Mouse (Mus musculus) lung, postnatal 0 days (tissue): ENCODE data around the gene Gnai2. TPM values are rescaled to one million over a fixed set of nuclear protein-coding genes. Genes with fewer than 3 reads are reported as not detected.
A peak's percentile ranks its signal among the peaks of the same experiment; 100 is the strongest.

Experiments used
- ATAC-seq: fragments of 200-750 bp; cut with Nextera tagmentation; 2 replicates; pipeline ENCODE4 v1.8.0; 2017; ENCODE audit warnings: moderate library complexity
- DNase-seq: peaks from one replicate; pipeline ENCODE4 v3.0.0-alpha.2; 2016; ENCODE audit warnings: low spot score
- H3K27ac ChIP-seq: fragments of 300-500 bp; sonication (generic); 2 replicates; pipeline ENCODE4 v1.5.1; 2014; ENCODE audit warnings: antibody characterized with exemption, mild to moderate bottlenecking, low read length, mixed read lengths
- H3K27me3 ChIP-seq: fragments of 300-500 bp; sonication (generic); replicated peaks from 2 replicates; pipeline ENCODE4 v1.6.1; 2014; ENCODE audit warnings: low read length, mixed read lengths; ENCODE audit not compliant: insufficient read depth
- H3K36me3 ChIP-seq: fragments of 300-500 bp; sonication (generic); 2 replicates; pipeline ENCODE4 v1.6.1; 2014; ENCODE audit warnings: low read length, mixed read lengths; ENCODE audit not compliant: insufficient read depth
- H3K4me1 ChIP-seq: fragments of 300-500 bp; sonication (generic); 2 replicates; pipeline ENCODE4 v1.6.1; 2014; ENCODE audit warnings: antibody characterized with exemption, low read depth, low read length, mixed read lengths; ENCODE audit not compliant: insufficient read depth
- H3K4me2 ChIP-seq: fragments of 300-500 bp; sonication (generic); replicated peaks from 2 replicates; pipeline ENCODE4 v1.6.1; 2014; ENCODE audit warnings: low read depth, mild to moderate bottlenecking, low read length, moderate library complexity, mixed read lengths
- H3K4me3 ChIP-seq: fragments of 300-500 bp; sonication (generic); 2 replicates; pipeline ENCODE4 v1.5.1; 2014; ENCODE audit warnings: low read depth, low read length
- H3K9ac ChIP-seq: fragments of 300-500 bp; sonication (generic); replicated peaks from 2 replicates; pipeline ENCODE4 v1.6.1; 2014; ENCODE audit warnings: low read depth, mild to moderate bottlenecking
- H3K9me3 ChIP-seq: fragments of 300-500 bp; sonication (generic); 2 replicates; pipeline ENCODE4 v1.6.1; 2016; ENCODE audit warnings: low read length, mixed read lengths
- CTCF ChIP-seq: IDR thresholded peaks from 2 replicates; pipeline ENCODE4 v1.5.1; 2016; ENCODE audit warnings: antibody characterized with exemption, mild to moderate bottlenecking
- EP300 ChIP-seq: IDR thresholded peaks from 2 replicates; pipeline ENCODE4 v1.6.1; 2016; ENCODE audit warnings: antibody characterized with exemption, mild to moderate bottlenecking, control low read depth
- WGBS: fragments of 180-500 bp; shearing (Covaris S2); extraction: QIAGEN DNeasy Blood & Tissue Kit; methylation state at CpG from one replicate; pipeline ENCODE4 v1.1.7; 2014; 5-methylcytosine and 5-hydroxymethylcytosine counted together
- polyA plus RNA-seq: library from polyadenylated mRNA; unstranded; fragments of >200 nt; fragmentation: Nextera tagmentation; extraction: Ambion mirVana; gene quantifications from 2 replicates; pipeline ENCODE4 v1.2.1, GENCODE M21; 2015

Gene Gnai2
- polyA plus RNA-seq, 1 experiment from 2014 or later, result 414 TPM

- Histone ChIP-seq H3K4me3 (no peak overlapping the region), H3K4me2 (no peak overlapping the region), H3K9ac (no peak overlapping the region), H3K27me3 (no peaks in the 10 kb centered on the region), H3K4me1 (no peaks in the 10 kb centered on the region), H3K36me3 (no peaks in the 10 kb centered on the region), H3K27ac (no peak overlapping the region), H3K9me3 (no peaks in the 10 kb centered on the region)
- ATAC-seq, result peak; percentile 60
- 11% methylated on average over 10 of the region's 10 CpGs for WGBS
- peak; percentile 99 for TF ChIP-seq CTCF
- TF ChIP-seq EP300, result no peak
- DNase-seq, result peak; percentile 91
Observed at GRCm38 (mm10) chr9:107602068-107602648, 33.0 kb downstream of the Gnai2 start.

- H3K27me3 ChIP-seq, result no peaks in the 10 kb centered on the region
- no peak for TF ChIP-seq CTCF
- TF ChIP-seq EP300, result no peak
- no peak overlapping the region for H3K4me3 ChIP-seq
- H3K27ac ChIP-seq, result no peak overlapping the region
- no peak overlapping the region for H3K9ac ChIP-seq
- DNase-seq (no peak), ATAC-seq (no peak)
- 0 out of 2 replicates have a peak, but pooled peaks cover 3% of the 10 kb centered on the region for H3K4me1 ChIP-seq
- H3K9me3 ChIP-seq, result no peaks in the 10 kb centered on the region
- no peak overlapping the region for H3K4me2 ChIP-seq
- WGBS, result 79% methylated on average over 11 of the region's 11 CpGs
- H3K36me3 ChIP-seq, result no peaks in the 10 kb centered on the region
Observed at GRCm38 (mm10) chr9:107601275-107601674, 33.9 kb downstream of the Gnai2 start.

- no peak for ATAC-seq
- 0 out of 2 replicates have a peak, but pooled peaks cover 3% of the 10 kb centered on the region for H3K4me1 ChIP-seq
- H3K9ac ChIP-seq, result no peak overlapping the region
- H3K27ac ChIP-seq, result no peak overlapping the region
- peak; percentile 49 for TF ChIP-seq CTCF
- no peak for TF ChIP-seq EP300
- H3K4me3 ChIP-seq, result no peak overlapping the region
- H3K4me2 ChIP-seq, result no peak overlapping the region
- H3K9me3 ChIP-seq, result no peaks in the 10 kb centered on the region
- H3K27me3 ChIP-seq, result no peaks in the 10 kb centered on the region
- WGBS, result 70% methylated on average over 12 of the region's 12 CpGs
- H3K36me3 ChIP-seq, result no peaks in the 10 kb centered on the region
- DNase-seq, result no peak
Observed at GRCm38 (mm10) chr9:107600745-107601144, 34.4 kb downstream of the Gnai2 start.

- H3K9ac ChIP-seq, result no peak overlapping the region
- H3K4me2 ChIP-seq, result no peak overlapping the region
- H3K4me3 ChIP-seq, result no peak overlapping the region
- no peak for ATAC-seq
- 0 out of 2 replicates have a peak, but pooled peaks cover 3% of the 10 kb centered on the region for H3K4me1 ChIP-seq
- H3K36me3 ChIP-seq, result no peaks in the 10 kb centered on the region
- no peak overlapping the region for H3K27ac ChIP-seq
- 62% methylated on average over 14 of the region's 14 CpGs for WGBS
- no peak for TF ChIP-seq EP300
- no peak; the same call in 1 of the 2 replicates for TF ChIP-seq CTCF
- H3K9me3 ChIP-seq, result no peaks in the 10 kb centered on the region
- no peaks in the 10 kb centered on the region for H3K27me3 ChIP-seq
- no peak for DNase-seq
Observed at GRCm38 (mm10) chr9:107599842-107600241, 35.3 kb downstream of the Gnai2 start.

- Histone ChIP-seq H3K9me3 (no peaks in the 10 kb centered on the region), H3K27me3 (no peaks in the 10 kb centered on the region), H3K4me3 (no peak overlapping the region), H3K4me1 (0 out of 2 replicates have a peak, but pooled peaks cover 3% of the 10 kb centered on the region), H3K4me2 (no peak overlapping the region), H3K9ac (no peak overlapping the region), H3K27ac (no peak overlapping the region), H3K36me3 (no peaks in the 10 kb centered on the region)
- DNase-seq, result no peak
- no peak for ATAC-seq
- TF ChIP-seq EP300 (no peak), CTCF (no peak)
- WGBS, result 81% methylated on average over 9 of the region's 9 CpGs
Observed at GRCm38 (mm10) chr9:107599433-107599832, 35.7 kb downstream of the Gnai2 start.

GRCm38 (mm10) chr9:107598385-107598784 is 36.8 kb downstream of the Gnai2 start:
- no peak overlapping the region for H3K27ac ChIP-seq
- ATAC-seq, result no peak
- WGBS, result 65% methylated on average over 5 of the region's 5 CpGs
- no peak overlapping the region for H3K4me2 ChIP-seq
- no peak for DNase-seq
- H3K27me3 ChIP-seq, result no peaks in the 10 kb centered on the region
- no peak overlapping the region for H3K4me3 ChIP-seq
- TF ChIP-seq EP300, result no peak
- no peak for TF ChIP-seq CTCF
- no peak overlapping the region for H3K9ac ChIP-seq
- H3K9me3 ChIP-seq, result no peaks in the 10 kb centered on the region
- H3K36me3 ChIP-seq, result no peaks in the 10 kb centered on the region
- 0 out of 2 replicates have a peak, but pooled peaks cover 3% of the 10 kb centered on the region for H3K4me1 ChIP-seq
